Mouse (Mus musculus) embryonic facial prominence, embryonic 14.5 days (tissue): ENCODE measurements around the gene Gm49396. TPM values are rescaled to one million over a fixed set of nuclear protein-coding genes. Genes with fewer than 3 reads are reported as not detected.

Experiments used
- ATAC-seq: fragments of 200-750 bp; cut with Nextera tagmentation; 2 replicates; pipeline ENCODE4 v1.8.0; 2017; ENCODE audit warnings: low read depth, moderate number of reproducible peaks, moderate TSS enrichment
- DNase-seq: peaks from one replicate; pipeline ENCODE4 v3.0.0-alpha.2; 2015; ENCODE audit warnings: low spot score
- H3K27ac ChIP-seq: fragments of 300-500 bp; sonication (generic); replicated peaks from 2 replicates; pipeline ENCODE4 v1.5.1; 2014; ENCODE audit warnings: low read depth, mild to moderate bottlenecking, low read length, moderate library complexity
- H3K27me3 ChIP-seq: fragments of 300-500 bp; sonication (generic); replicated peaks from 2 replicates; pipeline ENCODE4 v1.6.1; 2014; ENCODE audit warnings: low read length; ENCODE audit not compliant: control insufficient read depth, insufficient read depth
- H3K36me3 ChIP-seq: fragments of 300-500 bp; sonication (generic); 2 replicates; pipeline ENCODE4 v1.6.1; 2014; ENCODE audit warnings: low read length, mixed read lengths; ENCODE audit not compliant: control insufficient read depth, insufficient read depth
- H3K4me1 ChIP-seq: fragments of 300-500 bp; sonication (generic); 2 replicates; pipeline ENCODE4 v1.6.1; 2014; ENCODE audit warnings: antibody characterized with exemption, low read length; ENCODE audit not compliant: control insufficient read depth, insufficient read depth
- H3K4me2 ChIP-seq: fragments of 300-500 bp; sonication (generic); 2 replicates; pipeline ENCODE4 v1.6.1; 2014; ENCODE audit warnings: low read depth, mild to moderate bottlenecking, low read length, moderate library complexity, mixed read lengths
- H3K4me3 ChIP-seq: fragments of 300-500 bp; sonication (generic); 2 replicates; pipeline ENCODE4 v1.5.1; 2014; ENCODE audit warnings: low read depth, mild to moderate bottlenecking, low read length
- H3K9ac ChIP-seq: fragments of 300-500 bp; sonication (generic); 2 replicates; pipeline ENCODE4 v1.6.1; 2014; ENCODE audit warnings: low read depth, mild to moderate bottlenecking, low read length, moderate library complexity, mixed read lengths
- H3K9me3 ChIP-seq: fragments of 300-500 bp; sonication (generic); 2 replicates; pipeline ENCODE4 v1.6.1; 2016; ENCODE audit warnings: low read length; ENCODE audit not compliant: control insufficient read depth
- WGBS: fragments of 180-500 bp; shearing (Covaris S2); extraction: QIAGEN DNeasy Blood & Tissue Kit; methylation state at CpG from one replicate; pipeline ENCODE4 v1.1.7; 2014; 5-methylcytosine and 5-hydroxymethylcytosine counted together
- polyA plus RNA-seq: library from polyadenylated mRNA; unstranded; fragments of >200 nt; fragmentation: Nextera tagmentation; extraction: Ambion mirVana; gene quantifications from 2 replicates; pipeline ENCODE4 v1.2.1, GENCODE M21; 2014

Gm49396 gene
- polyA plus RNA-seq, 1 experiment from 2014 or later, result 5.1 TPM

GRCm38 (mm10) chr7:30607706-30608309 lies 44.7 kb downstream of the Gm49396 start:
- H3K4me2 ChIP-seq, result no peak overlapping the region
- H3K4me3 ChIP-seq, result no peak overlapping the region
- H3K27ac ChIP-seq, result no peak overlapping the region
- peak; percentile 80 for ATAC-seq
- peak; percentile 51 for DNase-seq
- no peaks in the 10 kb centered on the region for H3K4me1 ChIP-seq
- no peak overlapping the region for H3K9ac ChIP-seq
- no peaks in the 10 kb centered on the region for H3K36me3 ChIP-seq
- H3K9me3 ChIP-seq, result no peaks in the 10 kb centered on the region
- WGBS, result 28% methylated on average over 8 of the region's 8 CpGs
- H3K27me3 ChIP-seq, result no peaks in the 10 kb centered on the region

DNA sequence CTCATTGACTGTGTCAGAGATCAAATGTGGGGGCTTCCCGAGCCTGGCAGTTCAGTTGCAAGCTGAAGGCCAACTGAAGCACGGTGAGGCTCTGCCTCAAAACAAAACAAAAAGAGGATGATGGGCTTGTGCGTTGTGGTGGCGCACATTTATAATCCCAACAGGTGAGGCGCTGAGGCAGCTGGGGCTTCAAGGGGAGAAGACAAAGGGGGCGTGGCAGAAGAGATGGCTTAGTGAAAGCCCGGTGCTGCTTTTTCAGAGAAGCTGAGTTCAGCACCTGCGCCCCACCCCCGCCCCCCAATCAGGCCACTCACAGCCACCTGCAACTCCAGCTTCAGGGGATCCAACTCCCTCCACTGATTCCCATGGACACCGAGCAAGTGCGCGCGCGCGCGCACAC lies 45.3 kb downstream of the Gm49396 start:
- 46% methylated on average over 15 of the region's 16 CpGs for WGBS
- Histone ChIP-seq H3K27me3 (no peaks in the 10 kb centered on the region), H3K4me3 (no peak overlapping the region), H3K9me3 (no peaks in the 10 kb centered on the region), H3K4me2 (no peak overlapping the region), H3K9ac (no peak overlapping the region), H3K4me1 (no peaks in the 10 kb centered on the region), H3K36me3 (no peaks in the 10 kb centered on the region), H3K27ac (no peak overlapping the region)
- ATAC-seq, result peak; percentile 15; the same call in 1 of the 2 replicates
- DNase-seq, result peak; percentile 56

DNA sequence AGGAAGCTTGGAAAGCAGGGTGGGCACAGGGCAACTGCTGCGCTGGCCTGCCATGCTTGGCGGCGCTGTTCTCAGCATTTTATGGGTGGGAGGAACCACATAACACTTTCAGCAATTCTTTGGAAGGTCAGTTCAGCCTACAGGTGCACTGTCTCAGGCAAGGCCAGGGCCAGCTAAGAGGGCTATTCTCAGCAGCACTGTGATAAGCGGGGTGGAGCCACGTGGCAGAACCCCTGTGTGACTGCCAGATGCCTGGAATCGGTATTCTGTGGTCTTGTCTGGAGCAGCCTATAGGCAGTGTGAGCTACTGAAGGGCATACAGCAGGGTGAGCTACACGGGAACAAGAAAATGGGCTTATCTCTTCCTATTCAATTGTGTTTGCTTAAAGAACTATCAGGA lies 46.9 kb downstream of the Gm49396 start:
- Histone ChIP-seq H3K36me3 (no peaks in the 10 kb centered on the region), H3K27me3 (no peaks in the 10 kb centered on the region), H3K9me3 (no peaks in the 10 kb centered on the region), H3K4me3 (no peak overlapping the region), H3K27ac (no peak overlapping the region), H3K4me2 (no peak overlapping the region), H3K9ac (no peak overlapping the region), H3K4me1 (no peaks in the 10 kb centered on the region)
- no peak for ATAC-seq
- WGBS, result 52% methylated on average over 7 of the region's 7 CpGs
- DNase-seq, result no peak

DNA sequence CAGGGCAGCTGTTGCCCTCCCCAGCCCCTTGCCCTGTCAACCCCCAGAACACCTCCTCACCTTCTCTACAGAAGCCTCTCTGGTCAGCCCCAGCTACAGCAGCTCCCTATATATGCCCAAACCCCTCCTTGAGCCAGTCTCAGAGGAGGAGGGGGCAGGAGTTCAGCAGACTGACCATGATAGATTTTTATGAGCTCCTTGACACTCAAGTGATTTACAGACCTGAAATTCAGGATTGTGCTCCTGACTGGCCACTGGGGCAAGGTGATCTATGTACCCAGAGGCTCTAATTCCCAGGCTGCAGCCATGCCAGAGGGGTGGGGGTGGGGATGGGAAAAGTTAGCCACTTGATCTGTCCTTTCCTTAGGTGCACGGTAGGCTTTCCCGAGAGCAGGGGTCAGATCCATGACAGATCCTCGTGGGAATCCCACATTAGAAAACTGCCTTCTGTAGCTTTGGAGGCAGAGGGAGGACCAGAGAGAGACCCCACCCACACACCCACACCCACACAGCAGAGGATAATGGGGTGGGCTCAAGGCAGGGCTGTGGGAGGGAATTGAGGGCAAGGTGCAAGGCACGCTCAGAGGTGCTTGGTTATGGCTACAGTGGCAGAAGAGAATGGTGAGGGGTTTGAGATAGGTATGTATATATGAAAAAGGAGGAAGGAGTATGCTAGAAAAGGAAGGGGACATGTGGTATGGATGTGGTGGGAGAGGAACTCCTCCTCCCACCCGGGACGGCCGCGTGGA lies 49.7 kb downstream of the Gm49396 start, which contains the start of gene Upk1a:
Gene Upk1a (minus strand): TSS at position 194 of the 749 bp plus-strand sequence.
- DNase-seq, result no peak
- Histone ChIP-seq H3K4me1 (no peaks in the 10 kb centered on the region), H3K9me3 (no peaks in the 10 kb centered on the region), H3K27me3 (no peaks in the 10 kb centered on the region), H3K9ac (no peak within 1 kb of the TSS), H3K27ac (no peak within 1 kb of the TSS), H3K36me3 (peaks cover 22% of the 10 kb centered on the region), H3K4me2 (no peak within 1 kb of the TSS), H3K4me3 (no peak within 1 kb of the TSS)
- WGBS, result 75% methylated on average over 8 of the region's 8 CpGs
- ATAC-seq, result no peak

DNA sequence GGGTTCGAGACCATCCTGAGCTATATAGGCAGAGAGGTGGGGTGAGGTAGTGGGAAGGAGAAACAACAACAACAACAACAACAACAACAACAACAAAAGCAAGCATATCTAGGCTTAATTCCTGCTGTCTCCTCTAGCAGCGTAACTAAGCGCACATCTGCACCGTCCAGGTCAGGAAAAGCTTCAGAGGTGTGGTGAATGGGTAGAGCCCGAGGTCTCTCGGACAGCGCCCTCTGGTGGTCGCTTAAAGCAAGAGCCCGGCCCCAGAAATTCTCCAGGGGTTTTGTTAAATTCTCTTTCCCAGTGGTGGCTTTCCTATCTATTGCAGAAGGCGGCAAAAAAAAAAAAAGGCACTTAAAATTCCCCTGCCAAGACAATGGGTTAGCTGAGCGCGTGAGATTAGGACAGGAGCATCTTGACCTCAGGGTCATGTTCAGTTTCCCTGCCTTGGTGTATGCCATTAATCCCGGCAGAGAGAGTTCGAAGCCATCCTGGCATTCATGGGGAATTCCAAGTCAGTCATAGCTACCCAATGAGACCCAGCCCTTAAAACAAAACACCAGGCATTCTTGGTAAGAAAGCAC lies 50.5 kb downstream of the Gm49396 start:
- Histone ChIP-seq H3K9ac (no peak overlapping the region), H3K4me1 (no peaks in the 10 kb centered on the region), H3K36me3 (peaks cover 30% of the 10 kb centered on the region), H3K4me2 (no peak overlapping the region), H3K4me3 (no peak overlapping the region), H3K9me3 (no peaks in the 10 kb centered on the region), H3K27ac (no peak overlapping the region), H3K27me3 (no peaks in the 10 kb centered on the region)
- 23% methylated on average over 14 of the region's 14 CpGs for WGBS
- DNase-seq, result peak; percentile 56
- no peak for ATAC-seq

- Histone ChIP-seq H3K4me3 (no peak overlapping the region), H3K9me3 (no peaks in the 10 kb centered on the region), H3K36me3 (peaks cover 38% of the 10 kb centered on the region), H3K9ac (no peak overlapping the region), H3K27me3 (no peaks in the 10 kb centered on the region), H3K4me2 (no peak overlapping the region), H3K4me1 (no peaks in the 10 kb centered on the region), H3K27ac (no peak overlapping the region)
- DNase-seq (peak; percentile 34), ATAC-seq (peak; percentile 30; the same call in 1 of the 2 replicates)
- WGBS, result 78% methylated on average over 2 of the region's 2 CpGs
These were observed 51.3 kb downstream of the Gm49396 start for GRCm38 (mm10) chr7:30614454-30614853.

DNA sequence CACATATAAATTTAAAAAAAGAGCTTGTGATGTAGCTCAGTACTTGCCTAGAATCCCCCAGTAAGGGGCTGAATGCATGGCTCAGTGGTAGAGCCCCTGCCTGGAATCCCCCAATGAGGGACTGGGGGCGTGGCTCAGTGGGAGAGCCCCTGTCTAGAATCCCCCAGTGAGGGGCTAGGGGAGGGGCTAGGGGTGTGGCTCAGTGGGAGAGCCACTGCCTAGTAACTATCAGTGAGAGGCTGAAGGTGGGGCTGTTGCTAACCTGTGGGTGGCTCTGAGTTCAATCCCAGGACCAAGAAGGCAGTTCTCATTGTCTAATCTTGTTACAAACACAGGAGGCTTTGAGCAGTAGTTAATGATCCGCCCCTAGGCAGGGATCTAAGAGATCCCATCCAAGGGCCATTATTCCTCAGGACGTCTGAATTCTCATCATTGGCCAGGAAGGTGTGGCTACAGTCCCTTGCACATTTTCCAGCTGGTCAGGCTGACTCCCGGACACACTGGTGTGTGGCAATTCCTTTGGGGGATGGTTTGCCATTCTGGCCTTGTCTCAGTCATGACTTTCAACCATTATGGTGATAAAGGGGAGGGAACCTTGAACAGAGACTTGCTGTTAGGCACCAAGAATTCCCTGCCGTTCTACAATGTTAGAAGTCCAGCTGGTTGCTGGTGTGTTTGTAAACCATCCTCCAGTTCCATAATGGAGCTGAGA lies 52.1 kb downstream of the Gm49396 start:
- DNase-seq, result no peak
- no peaks in the 10 kb centered on the region for H3K4me1 ChIP-seq
- no peak overlapping the region for H3K4me3 ChIP-seq
- H3K27ac ChIP-seq, result no peak overlapping the region
- H3K9me3 ChIP-seq, result no peaks in the 10 kb centered on the region
- WGBS, result 51% methylated on average over 4 of the region's 5 CpGs
- peaks cover 44% of the 10 kb centered on the region for H3K36me3 ChIP-seq
- no peak overlapping the region for H3K9ac ChIP-seq
- H3K4me2 ChIP-seq, result no peak overlapping the region
- no peaks in the 10 kb centered on the region for H3K27me3 ChIP-seq
- peak; percentile 16; the same call in 1 of the 2 replicates for ATAC-seq
